In the genomic region with DNA sequence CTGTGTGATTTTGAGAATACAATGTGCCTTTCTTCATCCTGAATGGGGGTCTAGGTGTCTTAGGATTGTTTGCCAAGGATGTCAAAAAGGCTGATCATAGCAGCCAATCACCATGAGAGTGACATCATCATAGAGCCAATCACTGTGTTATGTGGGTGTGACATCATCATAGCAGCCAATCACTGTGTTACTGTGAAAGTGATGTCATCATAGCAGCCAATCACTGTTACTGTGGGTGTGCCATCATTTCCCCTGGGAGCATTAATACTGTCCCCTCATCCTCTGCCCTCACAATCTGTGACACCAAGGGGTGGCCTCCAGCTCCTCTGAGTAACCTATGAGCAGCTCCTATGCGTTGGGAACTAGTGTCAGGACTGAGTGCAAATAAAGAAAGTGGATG, we compare ENCODE assay signal across 31 mouse cellular contexts.
DNase-seq lines count a peak whose midpoint lies in the region; ATAC-seq lines count a peak whose summit lies in the region.
"Had no signal": no experiment of that assay in that cellular context is flagged by ENCODE, and none has a peak within 500 bp of the region (broad histone marks: within the 10 kb centered on the region; RNA-seq: fewer than 3 reads in every experiment).

No protein-coding gene starts in this region.

- peak overlapping the region; percentile 92; the same call in 1 of the 2 replicates for H3K27ac ChIP-seq in limb, embryonic 12.5 days
- H3K27ac ChIP-seq in limb, embryonic 10.5 days: no peak overlapping the region; the same call in 1 of the 2 replicates
- H3K27ac ChIP-seq in liver, embryonic 15.5 days (replicated peaks): no peak overlapping the region
- H3K27ac ChIP-seq: embryonic facial prominence, embryonic 10.5 days; embryonic facial prominence, embryonic 15.5 days; forebrain, embryonic 15.5 days; heart, adult 2 months; intestine, embryonic 15.5 days; macrophage; midbrain, embryonic 10.5 days; midbrain, embryonic 15.5 days had no signal

- DNase-seq in limb, embryonic 10.5 days (ENCODE audit: low spot score): no peak
- peak; percentile 32 for DNase-seq in A20 (ENCODE audit: low read depth, low spot score)
- peak; percentile 12 for DNase-seq in c-Kit-positive CD71-positive TER-119-positive erythroid progenitor cells, embryonic 14.5 days (ENCODE audit: low spot score)
- DNase-seq in cerebellum, postnatal 14 days: no peak
- DNase-seq in embryo, embryonic 9.5 days (ENCODE audit: extremely low spot score): no peak
- DNase-seq in heart, adult 8-10 months (ENCODE audit: low spot score): no peak
- DNase-seq: adrenal gland, postnatal 10 days; cerebellum, adult 11 months; cerebellum, adult 9-10 months; heart, adult 2 months; heart, postnatal 10 days; kidney, adult 2 months; kidney, postnatal 36 days; layer of hippocampus, postnatal 36 days; lung, adult 18-20 months; thymus, postnatal 4 days had no signal

- H3K4me2 ChIP-seq in limb, embryonic 12.5 days: no peak overlapping the region
- H3K4me2 ChIP-seq in liver, embryonic 15.5 days: no peak overlapping the region
- H3K4me2 ChIP-seq: embryonic facial prominence, embryonic 15.5 days; forebrain, embryonic 15.5 days; heart, embryonic 13.5 days; intestine, embryonic 15.5 days; midbrain, embryonic 15.5 days had no signal

- H3K36me3 ChIP-seq in limb, embryonic 12.5 days: no peaks in the 10 kb centered on the region
- no peaks in the 10 kb centered on the region for H3K36me3 ChIP-seq in limb, embryonic 10.5 days
- H3K36me3 ChIP-seq in liver, embryonic 15.5 days (replicated peaks): no peaks in the 10 kb centered on the region
- H3K36me3 ChIP-seq: embryonic facial prominence, embryonic 10.5 days; embryonic facial prominence, embryonic 15.5 days; forebrain, embryonic 15.5 days; heart, embryonic 13.5 days; hindbrain, embryonic 10.5 days; intestine, embryonic 15.5 days; midbrain, embryonic 10.5 days; midbrain, embryonic 15.5 days had no signal

- no peak overlapping the region for H3K4me3 ChIP-seq in limb, embryonic 12.5 days (replicated peaks)
- H3K4me3 ChIP-seq in limb, embryonic 10.5 days: no peak overlapping the region
- no peak overlapping the region for H3K4me3 ChIP-seq in liver, embryonic 15.5 days (replicated peaks)
- H3K4me3 ChIP-seq: embryonic facial prominence, embryonic 10.5 days; embryonic facial prominence, embryonic 15.5 days; forebrain, embryonic 15.5 days; heart, adult 2 months; heart, embryonic 13.5 days; hindbrain, embryonic 10.5 days; intestine, embryonic 15.5 days; midbrain, embryonic 10.5 days; midbrain, embryonic 15.5 days had no signal

- no peaks in the 10 kb centered on the region for H3K9me3 ChIP-seq in limb, embryonic 12.5 days
- no peaks in the 10 kb centered on the region for H3K9me3 ChIP-seq in limb, embryonic 10.5 days (replicated peaks)
- H3K9me3 ChIP-seq in liver, embryonic 15.5 days (replicated peaks): no peaks in the 10 kb centered on the region
- H3K9me3 ChIP-seq: embryonic facial prominence, embryonic 10.5 days; embryonic facial prominence, embryonic 15.5 days; forebrain, embryonic 15.5 days; G1E; heart, embryonic 13.5 days; hindbrain, embryonic 10.5 days; intestine, embryonic 15.5 days; midbrain, embryonic 10.5 days; midbrain, embryonic 15.5 days had no signal

- H3K4me1 ChIP-seq in limb, embryonic 12.5 days (replicated peaks): peaks cover 84% of the 10 kb centered on the region
- peaks cover 64% of the 10 kb centered on the region for H3K4me1 ChIP-seq in limb, embryonic 10.5 days
- H3K4me1 ChIP-seq in liver, embryonic 15.5 days (replicated peaks): no peaks in the 10 kb centered on the region

- H3K27me3 ChIP-seq in limb, embryonic 12.5 days: peaks cover 17% of the 10 kb centered on the region
- H3K27me3 ChIP-seq in limb, embryonic 10.5 days (ENCODE audit: low read depth, poor library complexity, severe bottlenecking): no peaks in the 10 kb centered on the region; the same call in 1 of the 2 replicates
- H3K27me3 ChIP-seq in liver, embryonic 15.5 days: no peaks in the 10 kb centered on the region
- H3K27me3 ChIP-seq: embryonic facial prominence, embryonic 15.5 days; forebrain, embryonic 15.5 days; heart, embryonic 13.5 days; intestine, embryonic 15.5 days; midbrain, embryonic 15.5 days; Patski had no signal

- H3K9ac ChIP-seq in limb, embryonic 12.5 days (replicated peaks): no peak overlapping the region
- H3K9ac ChIP-seq in liver, embryonic 15.5 days: no peak overlapping the region
- H3K9ac ChIP-seq: embryonic facial prominence, embryonic 15.5 days; forebrain, embryonic 15.5 days; heart, embryonic 13.5 days; intestine, embryonic 15.5 days; midbrain, embryonic 15.5 days had no signal

- ATAC-seq in limb, embryonic 12.5 days (ENCODE audit: insufficient number of reproducible peaks, insufficient read depth, low FRiP score, low TSS enrichment, low read depth): no peak
- peak; percentile 37; the same call in 1 of the 2 replicates for ATAC-seq in liver, embryonic 15.5 days (ENCODE audit: insufficient read depth)
- ATAC-seq: forebrain, embryonic 15.5 days; hindbrain, embryonic 16.5 days; intestine, embryonic 15.5 days; lung, postnatal 0 days; midbrain, embryonic 15.5 days; Patski had no signal

- 92% methylated on average over 1 of the region's 1 CpGs for WGBS in limb, embryonic 12.5 days
- WGBS in limb, embryonic 10.5 days: 92% methylated on average over 1 of the region's 1 CpGs
- 77% methylated on average over 1 of the region's 1 CpGs for WGBS in liver, embryonic 15.5 days (ENCODE audit: insufficient replicate concordance)

Comparison
In these comparisons a context has a peak if more than half of its experiments do, and no peak if none do; other contexts are left out.
1. DNase-seq: peak in A20 (single experiment) and c-Kit-positive CD71-positive TER-119-positive erythroid progenitor cells, embryonic 14.5 days (single experiment); none in limb, embryonic 10.5 days (single experiment), cerebellum, postnatal 14 days (0 of 2), embryo, embryonic 9.5 days (single experiment) and heart, adult 8-10 months (single experiment).